Mouse (Mus musculus) bone marrow macrophage, adult 2 months (primary cell): ENCODE results near the gene Vps13d. TPM values are rescaled to one million over a fixed set of nuclear protein-coding genes. Genes with fewer than 3 reads are reported as not detected.
A peak's percentile ranks its signal among the peaks of the same experiment; 100 is the strongest.

Experiments used
- H3K27ac ChIP-seq: 2 replicates; pipeline ENCODE4 v1.5.1; 2012; ENCODE audit warnings: low read depth, low read length; ENCODE audit not compliant: insufficient read depth
- H3K4me1 ChIP-seq: 2 replicates; pipeline ENCODE4 v1.6.1; 2012; ENCODE audit warnings: low read length; ENCODE audit not compliant: control insufficient read depth, insufficient read depth
- H3K4me3 ChIP-seq: 2 replicates; pipeline ENCODE4 v1.5.1; 2012; ENCODE audit warnings: mild to moderate bottlenecking, low read length, moderate library complexity; ENCODE audit not compliant: insufficient read depth
- CTCF ChIP-seq: IDR thresholded peaks from 2 replicates; pipeline ENCODE4 v1.5.1; 2012; ENCODE audit warnings: low read depth, mild to moderate bottlenecking, low read length, moderate library complexity
- POLR2A ChIP-seq: IDR thresholded peaks from 2 replicates; pipeline ENCODE4 v1.6.1; 2012; ENCODE audit warnings: mild to moderate bottlenecking, low read depth, low read length, borderline replicate concordance
- polyA plus RNA-seq: library from polyadenylated mRNA; stranded (reverse); fragments of >200 nt; gene quantifications from 2 replicates; pipeline ENCODE4 v1.2.4, GENCODE M21; 2012; ENCODE audit not compliant: missing spikeins, insufficient read depth, insufficient read length

Gene Vps13d
- polyA plus RNA-seq, 1 experiment = 44.8 TPM

- H3K4me3 ChIP-seq = no peak overlapping the region
- peaks cover 54% of the 10 kb centered on the region for H3K4me1 ChIP-seq
- TF ChIP-seq POLR2A = no peak
- no peak for TF ChIP-seq CTCF
- peak overlapping the region; percentile 79 for H3K27ac ChIP-seq
Measured at GRCm38 (mm10) chr4:145229051-145229450, 34.2 kb upstream of the Vps13d start.

GRCm38 (mm10) chr4:145224613-145225012 lies 29.8 kb upstream of the Vps13d start:
- no peak for TF ChIP-seq CTCF
- TF ChIP-seq POLR2A = no peak
- Histone ChIP-seq H3K4me3 (no peak overlapping the region), H3K27ac (no peak overlapping the region), H3K4me1 (peaks cover 63% of the 10 kb centered on the region)

GRCm38 (mm10) chr4:145222064-145222463 lies 27.3 kb upstream of the Vps13d start:
- TF ChIP-seq POLR2A (no peak), CTCF (no peak)
- H3K27ac ChIP-seq = peak overlapping the region; percentile 74
- H3K4me1 ChIP-seq = peaks cover 61% of the 10 kb centered on the region
- H3K4me3 ChIP-seq = no peak overlapping the region

GRCm38 (mm10) chr4:145221379-145221778 lies 26.6 kb upstream of the Vps13d start:
- no peak for TF ChIP-seq POLR2A
- TF ChIP-seq CTCF = no peak
- no peak overlapping the region for H3K4me3 ChIP-seq
- peaks cover 66% of the 10 kb centered on the region for H3K4me1 ChIP-seq
- peak overlapping the region; percentile 74 for H3K27ac ChIP-seq

- Histone ChIP-seq H3K4me1 (peaks cover 79% of the 10 kb centered on the region), H3K27ac (0 out of 2 replicates have a peak overlapping the region, but pooled peaks have one; percentile 10), H3K4me3 (no peak overlapping the region)
- TF ChIP-seq POLR2A (no peak), CTCF (no peak)
Measured at GRCm38 (mm10) chr4:145220001-145220400, 25.2 kb upstream of the Vps13d start.

- no peak overlapping the region for H3K27ac ChIP-seq
- H3K4me3 ChIP-seq = no peak overlapping the region
- peaks cover 82% of the 10 kb centered on the region for H3K4me1 ChIP-seq
- TF ChIP-seq POLR2A (no peak), CTCF (peak; percentile 81)
Measured at GRCm38 (mm10) chr4:145219240-145219985, 24.6 kb upstream of the Vps13d start.

GRCm38 (mm10) chr4:145217837-145218236 lies 23.0 kb upstream of the Vps13d start:
- Histone ChIP-seq H3K27ac (no peak overlapping the region), H3K4me1 (peaks cover 68% of the 10 kb centered on the region), H3K4me3 (no peak overlapping the region)
- TF ChIP-seq CTCF (no peak), POLR2A (no peak)

GRCm38 (mm10) chr4:145217046-145217445 lies 22.2 kb upstream of the Vps13d start:
- TF ChIP-seq CTCF (no peak), POLR2A (no peak)
- Histone ChIP-seq H3K4me3 (no peak overlapping the region), H3K4me1 (peaks cover 63% of the 10 kb centered on the region), H3K27ac (no peak overlapping the region)

- TF ChIP-seq CTCF (no peak), POLR2A (no peak)
- peak overlapping the region; percentile 77 for H3K27ac ChIP-seq
Measured at GRCm38 (mm10) chr4:145215396-145215795, 20.6 kb upstream of the Vps13d start.

GRCm38 (mm10) chr4:145214786-145215174 lies 20.0 kb upstream of the Vps13d start:
- H3K27ac ChIP-seq = peak overlapping the region; percentile 77
- TF ChIP-seq POLR2A (no peak), CTCF (no peak)
- H3K4me3 ChIP-seq = no peak overlapping the region
- H3K4me1 ChIP-seq = peaks cover 59% of the 10 kb centered on the region

More at GRCm38 (mm10) chr4:145215396-145215795, 20.6 kb upstream of the Vps13d start:
- Histone ChIP-seq H3K4me1 (peaks cover 61% of the 10 kb centered on the region), H3K4me3 (no peak overlapping the region)
